Mouse (Mus musculus) brown adipose tissue, adult 24 weeks (tissue): ENCODE measurements around the gene 2510009E07Rik. TPM values are rescaled to one million over a fixed set of nuclear protein-coding genes. Genes with fewer than 3 reads are reported as not detected.

ENCODE experiments used
- polyA plus RNA-seq: library from polyadenylated mRNA; stranded (reverse); fragments of >200 nt; gene quantifications from 2 replicates; pipeline ENCODE4 v1.2.4, GENCODE M21; 2012; ENCODE audit not compliant: missing spikeins, insufficient read depth, insufficient read length

2510009E07Rik gene
- polyA plus RNA-seq, 1 experiment: 10.6 TPM

Other genes starting within 250 kb of the 2510009E07Rik start
- gene Ehhadh, start 93.1 kb upstream of the 2510009E07Rik start, polyA plus RNA-seq: 21.1 and 47.5 TPM in 2 replicates
- gene Map3k13, start 99.7 kb upstream of the 2510009E07Rik start, polyA plus RNA-seq: 0.50 and 0.55 TPM in 2 replicates